In the genomic region with DNA sequence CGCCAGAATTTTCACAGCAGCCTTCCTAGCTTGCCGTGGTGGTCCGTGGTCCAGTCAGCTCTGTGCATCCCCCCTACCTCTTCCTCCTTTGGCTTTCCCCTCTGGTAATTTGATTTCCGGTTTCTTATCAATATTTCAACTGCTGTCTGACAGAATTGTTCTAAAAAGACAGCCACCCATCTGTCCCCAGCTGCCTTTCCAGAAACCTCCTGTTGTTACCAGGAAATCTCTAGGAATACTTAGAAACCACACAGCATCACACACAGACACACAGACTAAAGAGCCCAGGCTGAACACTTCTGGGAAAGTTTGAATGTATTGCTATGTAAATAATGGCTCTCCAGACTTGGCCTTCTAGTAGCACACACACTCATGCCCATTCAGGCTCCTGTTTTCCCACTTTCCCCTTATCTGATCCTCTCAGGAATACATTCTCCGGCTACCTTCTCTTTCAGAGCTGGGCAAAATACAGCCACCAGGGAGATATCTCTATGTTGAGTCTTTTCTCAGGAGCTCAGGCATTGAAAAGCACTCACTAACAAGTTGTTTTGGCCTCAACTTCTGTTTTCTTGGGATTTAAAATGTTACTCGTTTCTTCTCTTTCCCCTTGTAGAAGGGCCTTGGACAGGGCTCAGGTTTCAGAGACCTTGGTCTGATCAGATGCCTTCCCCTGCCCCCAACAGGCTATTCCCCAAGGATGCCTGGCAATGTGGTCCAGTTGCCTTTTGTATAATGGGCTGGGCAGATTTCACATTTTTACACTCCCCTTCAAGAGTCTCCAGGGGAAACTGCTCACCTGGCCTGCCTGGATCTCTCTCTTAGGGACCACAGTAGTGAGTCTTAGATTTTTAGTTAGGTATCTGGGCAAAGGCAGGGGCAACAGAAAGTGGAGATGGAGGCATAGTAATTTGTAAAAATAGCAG, we compare ENCODE assay signal across 13 mouse cellular contexts. TPM values are rescaled to one million over a fixed set of nuclear protein-coding genes. Genes with fewer than 3 reads are reported as not detected.
A peak's percentile ranks its signal among the peaks of the same experiment; 100 is the strongest.
DNase-seq lines count a peak whose midpoint lies in the region; ATAC-seq and TF ChIP-seq lines count a peak whose summit lies in the region.
"Had no signal": no experiment of that assay in that cellular context is flagged by ENCODE, and none has a peak within 500 bp of the region (broad histone marks: within the 10 kb centered on the region; RNA-seq: fewer than 3 reads in every experiment).

No protein-coding gene starts in this region.

- TF ChIP-seq EP300 in stomach, postnatal 0 days (optimal IDR thresholded peaks at IDR 0.05) = no peak

- no peak overlapping the region for H3K4me2 ChIP-seq in kidney, embryonic 15.5 days
- H3K4me2 ChIP-seq in stomach, embryonic 16.5 days (ENCODE audit: low read depth, low read length) = no peak overlapping the region
- H3K4me2 ChIP-seq in stomach, postnatal 0 days (replicated peaks; ENCODE audit: low read depth) = no peak overlapping the region
- H3K4me2 ChIP-seq: forebrain, embryonic 12.5 days had no signal

- no peak for TF ChIP-seq CTCF in stomach, postnatal 0 days (IDR thresholded peaks at IDR 0.05; ENCODE audit: low read depth)

- H3K27me3 ChIP-seq in kidney, embryonic 15.5 days = peaks cover 18% of the 10 kb centered on the region
- H3K27me3 ChIP-seq in stomach, embryonic 16.5 days (ENCODE audit: control insufficient read depth, insufficient read depth, low read length) = peaks cover 22% of the 10 kb centered on the region; the same call in 1 of the 2 replicates
- no peaks in the 10 kb centered on the region for H3K27me3 ChIP-seq in stomach, postnatal 0 days (ENCODE audit: control insufficient read depth, insufficient read depth, low read length)

- H3K27ac ChIP-seq in kidney, embryonic 15.5 days = peak overlapping the region; percentile 45; the same call in 1 of the 2 replicates
- H3K27ac ChIP-seq in stomach, embryonic 16.5 days (ENCODE audit: low read length) = 0 out of 2 replicates have a peak overlapping the region, but pooled peaks have one; percentile 6
- H3K27ac ChIP-seq in stomach, postnatal 0 days (replicated peaks) = no peak overlapping the region
- H3K27ac ChIP-seq: forebrain, embryonic 12.5 days; gastrocnemius, adult 2 months had no signal

- H3K9ac ChIP-seq in kidney, embryonic 15.5 days = no peak overlapping the region
- no peak overlapping the region for H3K9ac ChIP-seq in stomach, embryonic 16.5 days (ENCODE audit: low read length)
- no peak overlapping the region for H3K9ac ChIP-seq in stomach, postnatal 0 days (ENCODE audit: low read length)
- H3K9ac ChIP-seq: forebrain, embryonic 12.5 days had no signal

- no peak for ATAC-seq in kidney, embryonic 15.5 days (replicated peaks; ENCODE audit: low FRiP score)
- ATAC-seq in stomach, embryonic 16.5 days (ENCODE audit: insufficient read depth, low FRiP score) = peak; percentile 37; the same call in 1 of the 2 replicates
- no peak for ATAC-seq in stomach, postnatal 0 days (ENCODE audit: low FRiP score, low TSS enrichment)
- ATAC-seq in frontal cortex, adult (ENCODE audit: low TSS enrichment) = no peak
- ATAC-seq: inflammation-experienced regulatory T-cells, adult 6 months had no signal

- 23% methylated on average over 6 of the region's 6 CpGs for WGBS in kidney, embryonic 15.5 days
- 25% methylated on average over 6 of the region's 6 CpGs for WGBS in stomach, embryonic 16.5 days
- 27% methylated on average over 6 of the region's 6 CpGs for WGBS in stomach, postnatal 0 days

- no peaks in the 10 kb centered on the region for H3K9me3 ChIP-seq in kidney, embryonic 15.5 days (replicated peaks)
- H3K9me3 ChIP-seq in stomach, embryonic 16.5 days (replicated peaks; ENCODE audit: control insufficient read depth, low read length) = no peaks in the 10 kb centered on the region
- H3K9me3 ChIP-seq in stomach, postnatal 0 days (ENCODE audit: control insufficient read depth, low read length) = no peaks in the 10 kb centered on the region
- H3K9me3 ChIP-seq: forebrain, embryonic 12.5 days had no signal

- DNase-seq in heart, adult 11 months = peak; percentile 64
- DNase-seq in heart, postnatal 4 days = no peak
- DNase-seq in kidney, adult 8-10 months = no peak
- DNase-seq in stomach, postnatal 0 days (ENCODE audit: low spot score) = no peak
- DNase-seq in left cerebral cortex, adult 11 months (ENCODE audit: low spot score) = no peak
- DNase-seq: adrenal gland, postnatal 25 days; gastrocnemius, adult 2 months; thymus, adult 2 months had no signal

- H3K36me3 ChIP-seq in kidney, embryonic 15.5 days = no peaks in the 10 kb centered on the region
- no peaks in the 10 kb centered on the region for H3K36me3 ChIP-seq in stomach, embryonic 16.5 days (ENCODE audit: control insufficient read depth, insufficient read depth, low read length)
- H3K36me3 ChIP-seq in stomach, postnatal 0 days (ENCODE audit: control insufficient read depth, insufficient read depth, low read length) = no peaks in the 10 kb centered on the region
- H3K36me3 ChIP-seq: forebrain, embryonic 12.5 days had no signal

- peaks cover 59% of the 10 kb centered on the region for H3K4me1 ChIP-seq in kidney, embryonic 15.5 days
- H3K4me1 ChIP-seq in stomach, embryonic 16.5 days (ENCODE audit: control insufficient read depth, insufficient read depth, low read length) = peaks cover 15% of the 10 kb centered on the region; the same call in 1 of the 2 replicates
- H3K4me1 ChIP-seq in stomach, postnatal 0 days (replicated peaks; ENCODE audit: control insufficient read depth, insufficient read depth) = 0 out of 2 replicates have a peak, but pooled peaks cover 6% of the 10 kb centered on the region

- H3K4me3 ChIP-seq in kidney, embryonic 15.5 days (replicated peaks) = no peak overlapping the region
- H3K4me3 ChIP-seq in stomach, embryonic 16.5 days (replicated peaks; ENCODE audit: low read length) = no peak overlapping the region
- no peak overlapping the region for H3K4me3 ChIP-seq in stomach, postnatal 0 days (ENCODE audit: low read depth, low read length)
- H3K4me3 ChIP-seq: forebrain, embryonic 12.5 days; gastrocnemius, adult 2 months had no signal

RNA-seq across cellular contexts. Expression of gene Fli1, which starts 7.1 kb away (rescaled TPM):
- 10 to 100 TPM; 38.9 to 41.1 TPM for total RNA-seq in heart, postnatal 4 days (2021)
- 28.3 and 31.0 TPM in 2 replicates for polyA plus RNA-seq in kidney, embryonic 15.5 days (2015; fragmentation: Nextera tagmentation; extraction: Ambion mirVana)
- 9.9 and 12.8 TPM in 2 replicates for polyA plus RNA-seq in stomach, embryonic 16.5 days (2015; fragmentation: Nextera tagmentation; extraction: Ambion mirVana)
- 4.6 and 4.9 TPM in 2 replicates for polyA plus RNA-seq in stomach, postnatal 0 days (2015; fragmentation: Nextera tagmentation; extraction: Ambion mirVana)
